Mouse (Mus musculus): Measurements from ENCODE around the gene Dab1.

The Dab1 gene

DNA sequence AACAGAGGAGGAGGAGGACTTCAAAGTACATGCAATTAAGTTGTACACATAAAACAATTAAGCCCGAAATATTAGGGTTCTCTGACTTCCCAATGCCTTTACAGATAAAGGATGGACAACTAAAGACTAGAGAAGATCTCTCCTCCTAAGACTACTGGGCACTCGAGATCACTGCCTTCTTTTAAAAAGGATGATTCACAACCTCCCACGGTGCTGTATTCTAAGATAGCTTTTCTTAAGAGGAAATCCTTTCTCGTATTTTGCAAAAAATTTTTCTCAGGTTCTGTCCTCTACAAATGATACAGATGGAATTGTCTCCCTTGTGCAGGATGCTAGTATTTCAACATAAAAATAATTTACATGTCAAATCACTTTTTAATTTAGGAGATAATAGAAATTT lies 500.9 kb downstream of the Dab1 start:
- DNase-seq, result no peak

DNA sequence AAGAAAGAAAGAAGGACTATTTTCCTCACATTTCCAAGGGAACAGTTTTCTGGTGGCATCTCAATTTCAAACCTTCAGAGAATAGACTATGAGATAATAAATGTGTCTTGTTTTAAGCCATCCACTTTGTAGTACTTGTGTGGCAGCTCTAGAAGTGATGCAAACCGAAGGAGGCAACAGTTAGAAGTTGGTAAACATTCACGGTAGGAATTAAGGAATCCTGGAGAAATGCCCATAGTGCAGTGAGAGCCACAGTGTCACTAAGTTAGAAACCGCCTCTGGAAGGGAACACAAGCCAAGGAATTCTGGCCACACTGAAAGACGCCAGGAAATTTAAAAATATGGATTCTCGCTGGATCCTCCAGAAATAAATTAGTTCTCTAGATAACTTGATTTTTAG lies 502.8 kb downstream of the Dab1 start:
- DNase-seq, result peak; percentile 5

DNA sequence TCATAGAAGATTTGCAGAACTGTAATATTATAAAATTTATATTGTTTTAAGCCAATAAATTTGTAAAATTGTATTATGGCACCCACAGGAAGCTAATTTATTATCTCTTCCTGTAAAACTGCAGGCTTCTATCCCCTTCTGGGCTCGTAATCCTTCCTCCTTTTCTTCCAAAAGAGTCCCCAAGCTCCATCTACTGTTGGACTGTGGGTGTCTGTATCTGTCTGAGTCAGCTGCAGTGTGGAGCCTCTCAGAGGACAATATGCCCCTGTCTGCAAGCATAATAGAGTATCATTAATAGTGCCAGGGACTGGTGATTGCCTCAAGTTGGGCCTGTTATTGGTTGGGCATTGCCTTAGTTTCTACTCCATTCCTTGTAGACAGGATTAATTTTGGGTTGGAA lies 503.2 kb downstream of the Dab1 start:
- DNase-seq, result peak; percentile 4

DNA sequence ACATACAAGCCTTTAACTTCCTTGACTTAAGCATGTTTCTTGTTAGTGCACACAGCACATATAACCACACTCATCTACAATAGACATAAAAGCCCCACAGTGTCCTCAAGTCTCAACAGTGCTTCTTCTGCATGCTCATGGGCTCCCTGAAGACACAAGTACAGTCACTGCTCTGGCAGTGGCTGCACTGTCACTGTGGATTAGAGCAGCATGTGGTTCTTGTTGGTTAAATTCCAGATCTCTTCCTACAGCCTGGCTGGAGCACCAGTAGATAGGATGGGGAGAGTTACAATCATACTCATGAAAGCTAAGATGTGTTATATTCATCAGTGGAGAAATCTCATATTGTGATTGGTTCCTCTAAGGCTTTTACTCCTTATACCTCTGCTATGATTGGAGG lies 534.5 kb downstream of the Dab1 start:
- no peak for DNase-seq

DNA sequence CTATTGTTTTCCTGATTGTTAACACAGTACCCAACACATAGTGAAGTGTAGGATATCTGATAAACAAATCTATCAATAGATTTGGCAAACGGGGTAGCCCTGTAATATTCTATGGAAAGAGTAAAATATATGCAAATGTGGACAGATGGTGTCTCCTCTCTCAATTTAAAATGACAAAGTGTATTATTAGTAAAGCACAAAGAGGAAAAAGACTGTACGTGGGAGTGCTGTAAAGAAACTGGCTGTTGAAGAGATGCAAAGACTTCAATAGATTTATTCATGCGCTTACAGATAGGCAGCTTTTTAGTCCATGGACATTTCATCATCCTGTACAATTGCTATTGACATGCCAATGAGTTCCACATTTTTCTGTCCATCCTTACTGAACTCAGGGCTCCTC lies 558.9 kb downstream of the Dab1 start:
- no peak for DNase-seq

DNA sequence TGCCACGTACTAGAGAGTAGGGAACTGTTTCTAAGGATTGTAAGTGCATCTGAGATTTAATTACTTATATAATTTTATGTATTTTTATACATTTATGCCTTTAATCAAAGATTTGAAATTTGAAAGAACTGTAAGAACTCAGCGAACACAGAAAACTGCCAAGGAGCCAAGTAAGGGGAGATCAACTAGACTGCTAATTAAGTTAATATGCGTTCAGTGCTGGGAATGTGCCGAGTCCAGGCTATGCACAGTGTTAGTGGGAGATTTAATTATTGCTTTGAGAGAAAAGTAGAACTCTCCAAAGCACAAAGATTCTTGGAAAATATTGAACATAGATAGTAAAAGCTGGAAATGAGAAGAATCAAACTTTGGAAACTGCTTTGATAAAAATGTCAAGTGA lies 567.2 kb downstream of the Dab1 start:
- DNase-seq, result no peak

DNA sequence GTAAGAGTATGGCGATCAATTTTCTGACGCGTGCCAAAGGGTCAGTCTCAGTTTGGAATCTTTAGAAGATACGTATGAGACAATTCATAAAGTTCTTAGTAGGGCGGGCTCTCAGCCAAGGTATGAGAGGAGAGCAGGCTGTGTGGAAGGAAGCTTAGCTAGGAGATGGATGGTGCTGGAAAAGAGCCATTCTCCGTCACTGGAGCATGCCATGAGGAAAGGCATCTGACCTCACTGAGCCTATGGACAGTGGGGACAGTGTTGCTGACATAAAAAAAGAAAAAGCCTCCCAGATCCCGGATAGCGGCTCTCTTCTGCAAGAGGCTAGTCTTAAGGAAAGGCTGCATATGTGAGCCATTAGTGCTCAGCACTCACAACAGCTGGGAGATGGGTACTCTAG lies 579.5 kb downstream of the Dab1 start:
- no peak for DNase-seq

DNA sequence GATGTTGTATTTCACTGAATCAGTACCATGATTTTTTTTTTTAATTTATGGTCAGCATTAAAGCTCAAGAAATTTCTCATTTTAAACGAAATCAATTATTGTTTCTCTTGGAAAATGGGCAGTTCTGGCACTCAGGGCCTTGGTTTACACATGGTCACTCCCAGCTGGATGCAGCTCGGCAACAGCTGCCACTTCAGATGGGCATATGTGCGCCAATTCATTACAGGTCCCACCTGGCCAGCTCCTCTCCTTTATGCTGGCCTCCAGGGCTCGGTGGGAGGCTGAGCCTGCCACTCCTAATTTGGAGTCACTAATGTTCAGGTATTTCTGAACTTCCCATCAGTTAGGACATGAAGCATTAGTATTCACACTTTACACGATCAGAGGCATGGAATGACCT lies 582.5 kb downstream of the Dab1 start:
- DNase-seq, result no peak

DNA sequence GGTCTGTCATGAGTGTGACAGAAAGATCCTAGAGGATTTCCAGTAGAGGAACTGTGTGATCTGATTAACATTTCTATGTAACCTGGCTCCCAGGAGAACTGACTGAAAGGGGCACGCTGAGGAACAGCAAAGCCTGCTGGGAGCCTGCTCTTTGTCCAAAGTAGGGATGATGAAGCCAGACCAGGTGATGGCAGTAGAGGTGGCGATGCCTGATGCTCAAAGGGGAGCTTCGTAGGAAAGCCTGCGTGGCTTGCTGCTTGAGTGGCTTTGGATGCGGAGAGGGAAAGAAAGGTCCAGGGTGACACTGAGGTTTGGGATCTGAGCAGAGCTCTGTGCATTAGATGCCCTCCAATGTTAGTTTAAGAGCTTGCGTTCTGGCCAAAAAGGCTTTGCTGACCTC lies 584.9 kb downstream of the Dab1 start:
- DNase-seq, result no peak

DNA sequence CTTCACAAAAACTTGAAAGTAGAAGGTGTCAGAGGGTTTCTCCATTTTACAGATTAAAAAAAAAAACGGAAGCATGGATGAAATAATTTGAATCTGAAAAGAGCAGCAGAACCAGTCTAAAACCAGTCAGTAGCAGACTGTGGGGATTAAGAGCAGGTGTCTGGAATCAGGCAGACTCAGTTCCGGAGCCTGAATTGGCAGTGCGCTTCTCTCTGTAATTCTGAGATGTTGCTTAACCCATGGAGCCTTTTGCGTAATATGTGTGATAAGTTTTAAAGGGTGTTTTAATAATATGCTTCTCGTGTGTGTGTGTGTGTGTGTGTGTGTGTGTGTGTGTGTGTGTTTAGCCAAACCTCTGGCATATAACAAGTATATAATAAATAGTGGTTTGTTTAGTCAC lies 587.5 kb downstream of the Dab1 start:
- DNase-seq, result no peak

DNA sequence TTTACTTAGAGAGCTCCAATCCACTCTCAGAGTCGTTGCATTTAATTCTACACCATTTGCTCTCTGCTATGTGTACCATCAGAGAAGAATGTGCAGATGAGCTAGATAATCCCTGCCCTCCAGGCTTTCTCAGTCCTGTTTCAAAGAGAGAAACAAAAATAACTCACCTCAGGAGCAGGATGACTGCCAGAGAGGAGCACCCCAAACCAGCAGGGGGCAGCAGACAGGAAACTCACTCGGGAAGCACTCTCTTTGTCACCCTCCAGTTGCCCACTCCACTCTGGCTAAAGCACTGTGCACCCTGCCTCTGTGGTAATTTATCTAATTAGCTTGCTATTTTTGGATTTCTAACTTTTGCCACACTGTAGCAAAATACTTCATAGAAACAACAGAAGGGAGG lies 589.9 kb downstream of the Dab1 start:
- peak; percentile 12 for DNase-seq

DNA sequence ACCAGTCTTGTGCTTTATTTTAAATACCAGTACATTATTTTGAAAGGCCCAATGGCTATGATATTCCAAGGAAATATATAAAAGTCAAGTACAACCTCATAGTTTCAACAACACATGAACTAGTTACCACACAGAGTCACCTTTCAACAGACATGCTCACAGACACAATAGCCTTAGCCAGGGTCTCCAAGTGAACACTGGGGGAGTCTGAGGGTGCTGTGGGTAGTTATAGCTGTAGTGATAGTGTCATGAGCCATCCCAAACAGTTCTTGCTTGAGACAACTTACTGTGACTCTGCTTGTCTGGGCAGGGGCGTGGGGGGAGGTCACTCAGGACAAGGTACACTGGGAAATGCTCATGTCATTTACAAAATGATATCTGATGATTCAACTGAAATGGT lies 591.6 kb downstream of the Dab1 start:
- DNase-seq, result no peak

DNA sequence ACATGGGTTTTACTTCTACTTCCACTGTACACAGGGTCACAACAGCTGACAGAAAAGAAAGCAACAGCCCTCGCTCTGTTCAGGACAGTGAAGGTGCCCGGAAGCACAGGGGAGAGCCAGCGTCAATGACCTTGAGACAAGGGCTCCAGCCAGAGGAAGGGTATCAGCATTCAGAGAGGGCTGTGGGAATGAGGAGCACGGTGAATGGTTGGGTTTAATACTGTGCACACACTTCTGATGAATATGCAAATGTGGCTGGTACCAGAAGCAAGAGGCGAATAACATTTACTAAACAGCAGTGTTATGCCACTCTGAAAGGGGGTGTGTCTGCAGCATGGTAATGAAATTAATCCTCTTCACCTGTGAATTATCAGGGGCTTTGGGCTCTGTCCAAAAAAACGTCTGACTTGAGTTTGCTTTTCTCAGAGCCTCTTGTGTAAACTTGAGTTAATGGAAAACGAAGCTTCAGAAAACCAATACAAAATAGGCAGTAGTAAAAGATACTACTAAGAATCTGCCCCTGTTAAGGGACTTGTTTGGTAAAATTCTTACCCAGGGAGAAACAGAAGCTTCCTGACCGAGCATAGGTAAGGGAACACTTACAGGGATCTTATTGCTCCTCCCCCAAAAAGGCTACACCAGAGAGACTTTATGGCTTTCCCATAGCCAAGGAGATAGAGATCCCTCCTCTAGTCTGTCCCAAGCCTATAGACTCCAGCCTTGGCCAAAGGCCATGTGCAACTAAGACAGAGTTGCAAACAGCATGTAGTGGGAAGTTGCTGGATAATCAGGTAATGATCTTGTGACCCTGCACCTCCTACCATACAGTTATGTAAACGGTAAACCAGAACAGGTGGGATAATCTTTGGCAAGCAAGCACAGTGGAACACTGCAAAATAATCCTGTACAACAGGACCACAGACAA lies 592.6 kb downstream of the Dab1 start:
- peak; percentile 7 for DNase-seq

DNA sequence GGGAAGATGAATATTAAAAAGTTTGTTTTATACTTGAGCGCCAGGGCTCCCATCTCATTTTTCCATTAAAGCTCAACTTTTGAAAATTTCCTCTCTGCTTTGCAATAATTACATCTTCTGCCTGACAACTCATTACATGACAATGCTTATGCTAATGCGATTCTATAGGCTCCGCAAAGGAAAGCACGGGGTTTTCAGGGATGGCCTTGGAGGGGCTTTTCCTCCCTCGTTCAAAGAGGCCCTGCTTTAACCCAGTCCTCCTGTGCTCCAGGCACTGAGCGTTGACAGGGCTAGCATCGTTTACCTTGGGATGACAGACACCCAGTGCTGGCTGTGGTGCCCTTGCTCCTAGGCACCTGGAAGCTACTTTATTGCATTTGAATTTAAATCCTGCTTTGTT lies 595.6 kb downstream of the Dab1 start:
- DNase-seq, result no peak

DNA sequence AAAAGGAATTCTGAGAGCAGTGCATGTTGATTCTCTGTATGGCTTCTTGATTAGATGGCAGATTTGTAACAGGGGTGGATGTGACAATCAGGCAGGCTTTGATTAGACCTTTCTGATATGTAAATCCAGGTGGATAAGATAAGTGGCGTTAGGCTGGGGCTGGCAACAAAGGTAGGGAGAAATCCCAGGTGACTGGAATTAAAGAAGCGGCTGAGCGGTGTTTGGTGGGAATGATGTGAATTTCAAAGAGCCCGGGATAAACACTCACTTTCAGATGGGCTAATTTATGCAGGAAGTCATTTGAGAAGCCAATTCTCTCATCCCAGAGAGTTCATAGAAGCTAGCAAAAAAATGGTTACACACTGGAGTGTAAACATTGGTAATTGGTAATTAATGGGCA lies 598.2 kb downstream of the Dab1 start:
- no peak for DNase-seq

DNA sequence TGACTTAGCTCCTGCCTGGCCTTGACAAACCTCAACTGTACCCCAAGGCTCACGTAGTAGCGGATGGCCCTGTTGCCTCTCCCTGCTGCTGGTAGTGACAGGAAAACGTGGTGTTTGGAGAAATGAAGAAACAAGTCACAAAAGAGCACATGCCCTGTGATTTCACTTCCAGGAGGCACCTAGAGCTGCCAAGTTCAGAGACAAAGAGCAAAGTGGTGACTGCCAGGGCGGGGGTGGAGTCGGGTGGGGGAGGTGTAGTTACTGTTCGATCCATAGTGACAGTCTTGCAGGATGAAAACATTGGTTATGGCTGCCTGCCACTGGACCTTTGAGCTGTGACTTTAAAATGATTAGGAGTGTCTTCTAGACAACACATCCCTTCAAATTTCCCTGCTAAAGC lies 599.6 kb downstream of the Dab1 start:
- DNase-seq, result peak; percentile 39

DNA sequence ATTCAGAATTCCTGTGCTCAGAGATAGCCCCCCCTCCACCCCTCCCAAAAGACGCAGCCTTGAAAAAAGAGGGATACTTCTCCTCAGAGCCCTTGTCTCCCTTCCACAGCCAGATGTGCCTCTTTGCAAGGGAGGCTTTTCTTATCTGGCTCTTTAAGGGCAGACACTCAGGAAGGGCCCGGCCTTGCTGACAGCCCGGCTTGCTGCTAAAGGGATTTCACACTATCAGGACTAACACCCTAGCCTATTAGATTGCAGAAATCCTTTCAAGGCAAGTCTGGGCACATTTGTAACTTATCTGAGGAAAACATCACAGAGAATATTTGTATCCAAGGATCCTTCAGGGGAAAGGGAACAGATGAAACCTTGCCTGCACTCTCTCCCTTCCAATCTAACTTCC lies 600.9 kb downstream of the Dab1 start:
- DNase-seq, result no peak

DNA sequence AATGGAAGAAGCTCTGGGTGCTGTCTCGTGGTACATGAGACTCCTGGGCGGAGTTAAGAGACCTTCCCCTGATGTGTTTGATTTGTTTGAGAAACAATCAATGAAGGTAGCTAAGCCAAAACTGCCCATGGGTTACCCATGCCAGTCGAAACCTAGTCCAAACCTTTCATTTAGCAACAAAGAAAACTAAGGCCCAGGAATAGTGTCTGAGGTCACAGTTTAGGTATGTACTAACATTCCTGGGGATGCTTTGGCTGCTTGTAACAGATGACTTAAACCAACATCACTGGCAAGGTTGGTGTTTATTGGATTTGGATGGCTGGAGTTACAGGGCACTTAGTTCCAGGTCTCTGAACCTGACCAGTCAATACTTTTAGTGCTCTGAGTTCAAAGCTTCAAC lies 610.1 kb downstream of the Dab1 start:
- DNase-seq, result no peak

DNA sequence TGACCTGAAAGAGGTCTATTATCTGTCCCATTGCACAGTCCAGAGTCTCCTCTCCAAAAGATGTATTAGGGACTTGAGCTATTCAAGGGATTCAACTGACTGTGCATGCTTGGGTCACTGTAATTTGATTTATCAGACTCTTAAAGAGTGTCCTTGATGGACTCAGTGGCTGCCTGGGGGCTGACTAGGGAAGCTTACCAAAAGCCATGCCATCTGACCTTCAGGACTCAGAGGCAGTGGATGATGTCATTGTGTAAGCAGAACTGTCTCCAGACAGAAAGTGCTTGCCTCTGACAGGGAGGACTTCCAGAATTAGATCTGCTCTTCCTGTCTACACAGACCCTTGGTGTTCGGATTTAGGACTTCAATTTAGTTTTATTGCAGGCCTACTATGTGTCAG lies 627.3 kb downstream of the Dab1 start:
- DNase-seq, result no peak

DNA sequence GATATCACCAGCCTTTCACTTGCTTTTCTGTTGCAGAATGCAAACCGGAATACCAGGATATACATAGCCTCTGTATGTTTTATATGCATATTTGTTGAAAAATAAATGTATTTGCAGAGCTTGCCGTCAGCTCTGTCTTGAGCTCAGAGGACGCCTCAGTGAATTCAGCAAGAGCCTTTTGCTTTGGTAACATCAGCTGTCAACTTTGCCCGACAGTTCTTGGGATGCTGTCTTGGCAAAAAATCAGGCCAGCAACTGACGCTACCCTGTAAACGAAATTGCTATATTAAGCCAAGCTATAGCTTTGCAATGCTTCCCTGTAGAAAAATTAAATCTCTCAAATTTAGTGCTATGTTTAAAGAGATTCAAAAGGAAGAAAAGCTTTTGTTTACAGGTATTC lies 630.3 kb downstream of the Dab1 start:
- DNase-seq, result no peak

DNA sequence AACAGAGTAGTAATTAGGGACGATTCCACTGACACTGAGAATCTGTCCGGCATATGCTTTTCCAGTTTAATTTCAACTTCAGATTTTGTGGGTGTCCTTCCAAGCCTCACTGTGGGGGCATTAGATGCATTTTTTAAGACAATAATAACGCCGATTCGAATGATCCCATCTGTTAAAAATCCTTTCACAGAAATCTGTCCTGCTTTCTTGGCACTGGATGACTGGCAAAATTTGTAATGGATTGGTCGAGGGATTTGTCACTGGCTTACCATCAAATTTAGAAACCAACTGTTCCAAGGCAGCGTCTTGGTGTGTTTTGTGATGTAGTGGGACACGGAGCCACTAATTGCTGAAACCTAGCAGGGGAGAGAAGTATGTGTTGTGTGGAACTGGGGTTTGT lies 638.6 kb downstream of the Dab1 start:
- no peak for DNase-seq

DNA sequence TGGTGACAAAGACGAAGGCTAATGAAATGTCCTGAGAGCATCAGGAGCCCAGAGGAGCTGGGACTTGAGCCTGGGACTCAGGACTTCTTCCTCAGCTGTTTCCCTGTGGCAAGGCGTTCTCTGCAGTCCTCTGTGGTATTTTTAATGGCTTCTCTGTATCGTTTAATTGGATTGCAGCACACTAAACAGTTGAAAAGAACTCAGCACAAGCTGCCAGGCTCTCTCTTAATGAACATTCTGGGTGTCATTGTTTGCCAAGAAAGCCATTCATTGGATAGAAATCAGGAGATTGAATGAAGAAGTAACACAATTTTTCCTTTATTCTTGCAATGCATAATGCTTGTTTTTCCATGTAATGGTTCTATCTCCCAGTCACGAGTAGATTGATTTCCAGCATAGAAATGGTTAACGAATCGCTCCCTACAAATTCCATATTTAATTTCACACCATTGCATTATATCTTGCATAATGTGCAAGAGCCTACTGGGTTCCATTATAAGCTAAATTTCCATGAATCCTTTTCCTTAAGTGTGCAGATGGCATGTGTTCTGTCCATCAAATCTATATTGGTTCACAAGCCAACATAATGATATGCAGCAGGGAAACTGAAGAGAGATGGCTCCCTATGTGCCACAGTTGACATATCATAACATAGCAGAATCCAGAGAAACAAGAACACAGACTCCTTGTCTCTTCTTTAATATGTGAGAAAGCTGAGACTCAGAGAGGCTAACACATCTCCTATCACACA lies 650.4 kb downstream of the Dab1 start:
- DNase-seq, result no peak

DNA sequence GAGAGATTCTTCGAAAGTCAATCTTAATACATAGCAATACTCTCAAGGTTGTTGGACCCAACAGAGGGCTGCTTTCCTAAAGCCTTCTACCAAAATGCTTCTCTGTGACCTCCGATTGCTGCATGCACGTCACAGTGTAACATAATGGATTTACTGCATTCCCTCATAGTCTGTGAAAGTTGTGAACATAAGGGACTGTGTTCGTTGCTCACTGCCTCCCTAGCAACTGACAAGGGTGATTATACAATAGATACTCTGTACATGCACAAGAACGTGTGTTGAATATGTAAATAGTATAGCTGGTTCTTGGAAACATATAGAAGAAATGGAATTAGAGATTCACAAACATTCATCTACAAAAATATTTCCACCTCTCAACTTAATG lies 651.0 kb downstream of the Dab1 start:
- no peak for DNase-seq

DNA sequence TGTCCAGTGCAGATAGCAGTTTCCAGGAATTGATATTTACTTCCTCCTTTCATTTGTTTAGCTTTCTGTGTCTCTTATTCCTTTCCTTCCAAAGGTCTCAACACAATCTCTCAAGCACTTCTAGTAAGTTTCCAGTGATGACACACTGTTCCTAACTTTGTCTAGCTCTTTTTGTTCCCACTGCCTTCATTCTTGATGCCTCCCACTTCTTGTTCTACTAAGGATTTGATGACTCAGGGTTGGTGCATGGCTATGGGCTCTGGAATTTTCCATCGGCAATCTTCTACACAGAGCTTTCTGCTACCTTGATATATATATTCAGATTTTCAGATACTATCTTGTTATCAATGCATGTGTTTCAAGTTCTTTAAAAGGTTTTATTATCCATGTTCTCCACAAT lies 656.1 kb downstream of the Dab1 start:
- DNase-seq, result no peak

DNA sequence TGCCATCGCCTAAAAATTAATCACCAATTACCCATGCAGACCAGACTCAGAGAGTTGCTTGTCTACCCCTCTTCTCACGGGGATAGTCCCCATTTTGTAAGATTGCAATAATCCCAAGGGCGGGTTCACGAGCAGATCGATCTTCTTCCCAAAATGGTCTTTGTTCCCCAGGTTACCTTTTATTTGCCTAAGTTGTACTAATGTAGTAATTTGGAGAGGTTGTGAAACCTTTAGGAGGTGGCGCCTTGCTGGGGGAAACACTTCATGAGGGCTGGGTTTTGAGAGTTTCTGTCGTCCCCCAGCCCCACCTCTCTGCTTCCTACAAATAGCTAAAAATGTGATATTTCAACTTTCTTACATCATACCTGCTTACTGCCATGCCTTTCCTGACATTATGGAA lies 657.8 kb downstream of the Dab1 start:
- no peak for DNase-seq
